Mouse (Mus musculus) stomach, embryonic 16.5 days (tissue): ENCODE data around the gene Zc3h14. TPM values are rescaled to one million over a fixed set of nuclear protein-coding genes. Genes with fewer than 3 reads are reported as not detected.

Experiments used
- ATAC-seq: fragments of 200-750 bp; cut with Nextera tagmentation; 2 replicates; pipeline ENCODE4 v1.8.0; 2017; ENCODE audit warnings: moderate number of reproducible peaks, moderate TSS enrichment; ENCODE audit not compliant: insufficient read depth, low FRiP score
- H3K27ac ChIP-seq: fragments of 300-500 bp; sonication (generic); 2 replicates; pipeline ENCODE4 v1.5.1; 2014; ENCODE audit warnings: low read length
- H3K27me3 ChIP-seq: fragments of 300-500 bp; sonication (generic); 2 replicates; pipeline ENCODE4 v1.6.1; 2014; ENCODE audit warnings: low read length, control low read depth, mixed read lengths; ENCODE audit not compliant: control insufficient read depth, insufficient read depth
- H3K36me3 ChIP-seq: fragments of 300-500 bp; sonication (generic); 2 replicates; pipeline ENCODE4 v1.6.1; 2014; ENCODE audit warnings: low read length; ENCODE audit not compliant: control insufficient read depth, insufficient read depth
- H3K4me1 ChIP-seq: fragments of 300-500 bp; sonication (generic); 2 replicates; pipeline ENCODE4 v1.6.1; 2014; ENCODE audit warnings: low read length, control low read depth, mixed read lengths; ENCODE audit not compliant: control insufficient read depth, insufficient read depth
- H3K4me2 ChIP-seq: fragments of 300-500 bp; sonication (generic); 2 replicates; pipeline ENCODE4 v1.6.1; 2014; ENCODE audit warnings: low read depth, low read length, mixed read lengths
- H3K4me3 ChIP-seq: fragments of 300-500 bp; sonication (generic); replicated peaks from 2 replicates; pipeline ENCODE4 v1.5.1; 2014; ENCODE audit warnings: mild to moderate bottlenecking, low read length
- H3K9ac ChIP-seq: fragments of 300-500 bp; sonication (generic); 2 replicates; pipeline ENCODE4 v1.6.1; 2014; ENCODE audit warnings: low read length
- H3K9me3 ChIP-seq: fragments of 300-500 bp; sonication (generic); replicated peaks from 2 replicates; pipeline ENCODE4 v1.6.1; 2016; ENCODE audit warnings: low read length, control low read depth; ENCODE audit not compliant: control insufficient read depth
- WGBS: fragments of 180-500 bp; shearing (Covaris S2); extraction: QIAGEN DNeasy Blood & Tissue Kit; methylation state at CpG from one replicate; pipeline ENCODE4 v1.1.7; 2014; 5-methylcytosine and 5-hydroxymethylcytosine counted together
- polyA plus RNA-seq: library from polyadenylated mRNA; unstranded; fragments of >200 nt; fragmentation: Nextera tagmentation; extraction: Ambion mirVana; gene quantifications from 2 replicates; pipeline ENCODE4 v1.2.1, GENCODE M21; 2015

Zc3h14 gene
- polyA plus RNA-seq, 1 experiment from 2014 or later = 97.5 TPM

DNA sequence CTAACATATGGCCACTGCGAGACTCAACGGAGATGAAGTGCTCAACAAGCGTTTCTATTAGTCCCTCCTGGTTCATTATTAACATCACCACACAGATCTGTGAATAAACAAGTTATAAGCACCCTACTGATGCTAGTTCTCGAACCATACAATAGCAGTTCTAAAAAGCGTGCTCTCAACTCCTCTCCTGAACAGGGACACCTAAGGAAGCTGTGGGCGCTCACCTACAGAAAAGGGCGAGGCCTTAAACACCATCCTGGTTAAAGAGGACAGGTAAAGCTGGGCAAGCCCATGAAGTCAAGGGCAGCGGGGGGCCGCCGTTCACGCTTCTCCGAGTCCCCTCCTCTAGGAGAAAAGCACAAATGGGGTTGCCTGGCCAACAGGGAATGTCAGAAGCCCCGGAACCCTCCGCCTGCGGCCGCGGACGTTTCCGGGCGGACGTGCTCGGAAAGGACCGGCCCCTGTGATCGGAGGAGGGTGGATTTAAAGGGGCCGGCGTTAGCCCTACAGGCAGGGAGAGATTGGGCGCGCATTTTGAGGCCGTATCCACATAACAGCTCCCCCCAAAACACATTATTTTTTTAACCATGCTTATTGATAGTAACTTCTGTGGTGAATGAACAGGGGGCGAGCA, 12.4 kb upstream of the Zc3h14 start:
- ATAC-seq = peak; percentile 82; the same call in 1 of the 2 replicates
- peak overlapping the region; percentile 75 for H3K27ac ChIP-seq
- H3K9me3 ChIP-seq = no peaks in the 10 kb centered on the region
- no peaks in the 10 kb centered on the region for H3K36me3 ChIP-seq
- H3K27me3 ChIP-seq = no peaks in the 10 kb centered on the region
- H3K9ac ChIP-seq = peak overlapping the region; percentile 81
- peak overlapping the region; percentile 71 for H3K4me2 ChIP-seq
- H3K4me1 ChIP-seq = peaks cover 23% of the 10 kb centered on the region
- peak overlapping the region; percentile 74 for H3K4me3 ChIP-seq
- 2% methylated on average over 30 of the region's 30 CpGs for WGBS

DNA sequence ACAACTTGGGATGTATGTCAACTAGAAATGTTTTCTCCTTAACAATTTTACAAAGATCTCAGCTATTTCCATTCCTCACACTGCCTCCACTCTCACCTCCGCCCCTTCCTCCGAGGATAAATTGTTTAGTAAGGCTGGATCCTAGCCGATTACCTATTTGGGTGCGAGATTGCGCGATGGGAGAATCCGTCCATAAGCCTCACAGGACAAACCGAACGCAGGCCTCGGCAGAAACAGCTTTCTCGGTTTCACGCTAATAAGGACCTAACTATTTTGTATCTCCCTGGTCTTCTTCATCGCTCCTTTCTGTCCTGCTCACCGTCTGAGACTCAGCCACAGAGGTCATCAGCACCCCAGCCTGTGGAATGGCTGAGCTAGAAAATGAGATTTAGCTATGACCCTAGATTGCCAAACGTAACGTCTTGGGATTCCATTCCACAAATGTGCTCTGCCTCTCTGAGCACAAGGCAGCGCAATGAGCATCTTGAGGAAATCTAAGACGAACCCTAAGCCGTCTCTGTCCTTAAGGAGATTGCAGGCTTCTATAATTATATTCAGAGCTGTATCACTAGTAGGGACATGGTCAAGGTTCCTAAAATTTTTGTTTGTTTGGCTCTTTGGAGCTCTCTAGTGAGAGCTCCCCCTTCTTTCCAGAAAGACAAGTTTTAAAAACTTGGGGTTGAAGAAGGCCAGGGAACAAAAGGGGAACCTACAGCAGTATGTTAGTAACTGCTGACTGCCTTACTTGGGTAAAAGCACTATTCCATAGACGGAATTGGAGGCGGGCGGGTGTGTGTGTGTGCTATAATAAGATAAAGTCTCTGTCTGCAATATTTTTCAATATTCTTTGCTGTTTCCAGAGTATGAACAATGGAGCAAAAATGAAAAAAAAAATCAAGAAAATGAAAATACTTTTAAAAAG, 11.6 kb upstream of the Zc3h14 start:
- Histone ChIP-seq H3K9ac (peak overlapping the region; percentile 81), H3K4me2 (peak overlapping the region; percentile 71), H3K27ac (peak overlapping the region; percentile 75), H3K36me3 (no peaks in the 10 kb centered on the region), H3K4me1 (peaks cover 23% of the 10 kb centered on the region), H3K4me3 (peak overlapping the region; percentile 74), H3K9me3 (no peaks in the 10 kb centered on the region), H3K27me3 (no peaks in the 10 kb centered on the region)
- ATAC-seq = no peak
- 9% methylated on average over 22 of the region's 22 CpGs for WGBS

DNA sequence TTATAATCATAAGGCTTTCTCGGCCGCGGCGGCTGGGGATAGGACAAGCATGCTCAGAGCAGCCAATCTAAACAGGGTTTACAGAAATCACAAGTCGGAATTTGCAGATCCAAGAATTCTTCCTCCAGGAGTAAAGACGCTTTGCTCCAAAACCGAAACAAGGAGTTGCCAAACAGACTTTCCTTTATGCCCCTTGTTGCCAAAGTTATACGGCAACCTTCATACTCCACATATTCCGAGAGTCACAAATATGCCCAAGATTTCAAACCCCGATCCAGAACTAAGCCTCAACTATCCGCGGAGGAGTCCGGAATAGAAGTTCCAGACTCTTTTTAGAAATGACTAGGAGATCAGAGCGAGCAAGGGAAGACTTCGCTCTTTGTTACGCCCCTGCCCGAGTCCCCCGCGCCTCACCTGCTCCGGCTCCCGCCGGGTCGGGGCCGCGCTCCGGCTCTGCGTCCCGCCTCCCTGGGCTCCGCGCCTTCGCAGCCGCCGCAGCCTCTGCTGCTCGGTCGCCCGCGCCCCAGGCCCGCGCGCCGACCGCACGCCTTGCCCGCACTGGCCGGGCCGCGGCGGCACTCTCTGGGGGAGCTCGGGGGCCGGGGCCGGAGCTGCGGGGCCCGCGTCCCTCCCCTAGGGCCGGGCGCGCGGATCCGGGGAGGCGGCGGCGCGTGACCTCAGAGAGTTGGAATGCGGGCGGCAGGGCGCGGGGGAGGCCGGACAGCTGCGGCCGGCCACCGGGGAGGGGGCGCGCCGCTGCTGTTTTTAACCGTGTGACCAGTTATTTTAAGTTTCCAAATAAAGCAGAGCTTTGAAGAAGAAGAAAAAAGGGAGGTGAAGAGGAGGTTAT, 9.6 kb upstream of the Zc3h14 start, which contains the start of gene Ptpn21:
TSS of gene Ptpn21 (minus strand) at position 455 of the 850 bp plus-strand sequence.
- WGBS = under 1% methylated on average over 75 of the region's 75 CpGs
- Histone ChIP-seq H3K9ac (peak within 1 kb of the TSS; percentile 98), H3K27me3 (no peaks in the 10 kb centered on the region), H3K4me2 (peak within 1 kb of the TSS; percentile 66), H3K36me3 (no peaks in the 10 kb centered on the region), H3K4me1 (peaks cover 23% of the 10 kb centered on the region), H3K27ac (peak within 1 kb of the TSS; percentile 94), H3K4me3 (peak within 1 kb of the TSS; percentile 77), H3K9me3 (no peaks in the 10 kb centered on the region)
- peak; percentile 70 for ATAC-seq

DNA sequence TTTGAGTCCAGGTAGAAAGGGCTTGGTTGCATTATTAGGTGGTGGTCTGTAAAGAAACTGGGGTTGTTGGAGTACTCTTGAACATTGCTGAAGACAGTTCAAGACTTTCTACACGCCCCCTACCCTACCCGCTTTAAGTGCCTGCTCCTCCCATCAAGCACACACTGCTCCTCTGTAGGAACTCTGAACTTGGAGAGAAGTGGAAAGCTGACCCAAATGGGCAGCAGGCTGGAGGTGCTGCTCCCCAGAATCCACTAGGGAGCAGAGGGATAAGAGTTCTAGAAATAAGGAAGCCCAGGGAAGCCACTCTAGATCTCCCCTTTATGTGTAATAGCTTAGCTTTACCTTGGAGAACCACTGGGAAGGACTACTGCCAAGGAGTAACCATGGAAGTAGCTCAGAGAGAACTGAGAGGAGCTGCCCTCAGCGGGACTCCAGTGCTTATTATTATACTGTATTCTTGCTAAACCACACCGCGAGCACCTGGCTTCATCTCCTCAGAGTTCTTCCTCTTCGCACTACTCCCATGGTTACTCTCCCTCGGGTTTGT, 8.9 kb upstream of the Zc3h14 start:
- Histone ChIP-seq H3K36me3 (no peaks in the 10 kb centered on the region), H3K27me3 (no peaks in the 10 kb centered on the region), H3K9me3 (no peaks in the 10 kb centered on the region), H3K27ac (peak overlapping the region; percentile 94), H3K4me1 (peaks cover 23% of the 10 kb centered on the region), H3K4me2 (peak overlapping the region; percentile 66), H3K9ac (peak overlapping the region; percentile 98), H3K4me3 (peak overlapping the region; percentile 77)
- 9% methylated on average over 7 of the region's 7 CpGs for WGBS
- ATAC-seq = no peak

DNA sequence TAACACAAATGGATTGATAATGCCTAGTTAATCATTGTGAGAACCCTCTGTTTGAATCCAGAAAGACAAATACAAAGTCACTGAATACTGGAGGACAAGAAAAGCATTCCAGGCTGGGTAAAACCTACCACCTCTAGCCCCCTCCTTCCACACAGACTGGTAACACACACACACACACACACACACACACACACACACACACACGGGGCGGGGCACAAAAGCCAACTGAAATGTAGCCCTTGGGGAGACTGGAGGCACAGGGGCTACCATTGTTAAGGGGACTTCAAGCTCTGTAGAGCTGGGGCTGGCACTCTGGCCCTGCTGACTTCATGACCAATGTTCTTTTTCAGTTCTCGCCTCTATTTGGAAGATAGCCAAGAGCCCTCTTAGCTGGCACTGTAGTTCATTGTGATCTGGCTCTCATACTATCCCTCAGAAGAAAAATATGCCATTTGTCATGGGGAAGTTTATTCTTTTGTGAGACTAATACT, 5.7 kb upstream of the Zc3h14 start:
- Histone ChIP-seq H3K4me1 (peaks cover 7% of the 10 kb centered on the region), H3K27ac (peak overlapping the region; percentile 34), H3K9ac (no peak overlapping the region), H3K27me3 (no peaks in the 10 kb centered on the region), H3K36me3 (no peaks in the 10 kb centered on the region), H3K9me3 (no peaks in the 10 kb centered on the region), H3K4me3 (no peak overlapping the region), H3K4me2 (no peak overlapping the region)
- WGBS = 40% methylated on average over 3 of the region's 3 CpGs
- ATAC-seq = peak; percentile 67

DNA sequence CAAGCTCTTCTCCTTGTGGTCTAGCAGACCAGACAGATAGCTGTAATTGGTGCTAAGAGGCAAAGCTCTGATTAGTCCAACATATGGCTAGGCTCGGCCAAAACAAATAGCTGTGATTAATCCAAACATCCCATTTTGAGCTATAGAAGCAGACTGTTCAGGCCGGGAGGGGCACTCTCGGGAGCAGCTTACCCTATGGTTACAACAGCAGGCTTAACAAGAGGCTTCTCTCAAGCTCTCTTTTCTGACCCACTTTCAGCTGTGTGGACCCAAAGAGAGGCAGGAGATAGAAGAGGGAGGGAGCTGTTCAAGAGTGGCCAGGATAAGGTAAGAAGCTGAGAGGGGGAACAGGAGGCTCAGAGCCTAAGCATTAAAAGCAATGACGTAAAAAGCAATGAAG, 1.1 kb upstream of the Zc3h14 start:
- H3K27me3 ChIP-seq = no peaks in the 10 kb centered on the region
- peaks cover 10% of the 10 kb centered on the region for H3K4me1 ChIP-seq
- no peaks in the 10 kb centered on the region for H3K9me3 ChIP-seq
- no peak overlapping the region for H3K9ac ChIP-seq
- H3K36me3 ChIP-seq = no peaks in the 10 kb centered on the region
- WGBS = 45% methylated on average over 4 of the region's 4 CpGs
- H3K27ac ChIP-seq = no peak overlapping the region; the same call in 1 of the 2 replicates
- H3K4me2 ChIP-seq = no peak overlapping the region
- H3K4me3 ChIP-seq = no peak overlapping the region
- no peak for ATAC-seq

DNA sequence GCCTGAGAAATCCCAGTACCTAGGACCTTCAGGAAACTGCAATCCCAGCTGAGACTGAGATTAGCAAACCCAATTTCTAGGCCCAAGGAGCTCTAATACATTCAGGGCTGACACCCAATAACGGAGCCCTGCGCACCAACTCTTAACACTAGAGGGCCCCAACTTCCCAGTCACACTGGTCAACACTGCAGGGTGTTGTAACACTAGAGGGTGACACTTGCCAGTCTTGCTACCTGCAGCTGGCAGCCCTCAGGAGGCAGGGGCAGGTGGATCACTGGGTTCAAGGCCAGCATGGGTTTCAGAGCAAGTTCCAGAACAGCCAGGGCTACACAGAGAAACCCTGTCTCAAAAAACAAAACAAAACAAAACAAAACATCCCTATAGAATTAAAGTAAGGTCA, 633 bp upstream of the Zc3h14 start:
- no peaks in the 10 kb centered on the region for H3K36me3 ChIP-seq
- WGBS = 28% methylated on average over 2 of the region's 2 CpGs
- ATAC-seq = peak; percentile 61; the same call in 1 of the 2 replicates
- H3K9ac ChIP-seq = no peak overlapping the region
- H3K4me2 ChIP-seq = 0 out of 2 replicates have a peak overlapping the region, but pooled peaks have one; percentile 42
- H3K4me3 ChIP-seq = no peak overlapping the region
- H3K27ac ChIP-seq = no peak overlapping the region
- no peaks in the 10 kb centered on the region for H3K9me3 ChIP-seq
- peaks cover 11% of the 10 kb centered on the region for H3K4me1 ChIP-seq
- H3K27me3 ChIP-seq = no peaks in the 10 kb centered on the region

DNA sequence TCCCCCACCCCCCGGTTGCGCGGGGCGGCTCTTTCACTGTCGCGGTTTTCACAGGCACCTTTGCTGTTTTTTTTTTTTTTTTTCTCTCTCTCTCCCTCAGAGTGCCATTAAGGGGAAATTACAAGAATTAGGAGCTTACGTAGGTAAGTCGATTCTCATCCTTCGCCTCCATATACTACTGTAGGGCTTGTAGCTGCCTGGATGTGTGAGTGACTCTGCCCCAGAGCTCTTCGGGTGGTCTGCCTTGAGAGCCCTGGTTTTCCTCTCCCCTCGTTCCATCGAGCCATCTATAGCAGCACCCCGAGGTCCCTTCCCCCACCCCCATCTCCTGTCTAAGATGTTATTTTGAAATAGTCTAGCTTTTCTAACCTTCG, 603 bp downstream of the Zc3h14 start:
- H3K9ac ChIP-seq = peak overlapping the region; percentile 92
- H3K4me1 ChIP-seq = peaks cover 13% of the 10 kb centered on the region
- peak overlapping the region; percentile 90 for H3K4me3 ChIP-seq
- H3K27ac ChIP-seq = peak overlapping the region; percentile 91
- H3K9me3 ChIP-seq = no peaks in the 10 kb centered on the region
- WGBS = under 1% methylated on average over 14 of the region's 14 CpGs
- peak overlapping the region; percentile 75 for H3K4me2 ChIP-seq
- H3K36me3 ChIP-seq = no peaks in the 10 kb centered on the region
- no peaks in the 10 kb centered on the region for H3K27me3 ChIP-seq
- 0 out of 2 replicates have a peak, but pooled peaks have one; percentile 11 for ATAC-seq
